Mouse (Mus musculus): ENCODE measurements around the gene Gtf2i.
A peak's percentile ranks its signal among the peaks of the same experiment; 100 is the strongest.

Gene Gtf2i

GRCm38 (mm10) chr5:134237936-134238760, 76.4 kb downstream of the Gtf2i start:
- DNase-seq = no peak

- DNase-seq = no peak
Observed at GRCm38 (mm10) chr5:134237508-134237907, 77.1 kb downstream of the Gtf2i start.

GRCm38 (mm10) chr5:134236796-134237195, 77.8 kb downstream of the Gtf2i start:
- DNase-seq = no peak

GRCm38 (mm10) chr5:134236241-134236640, 78.3 kb downstream of the Gtf2i start:
- peak; percentile 43 to 49 for DNase-seq

GRCm38 (mm10) chr5:134235111-134235510, 79.4 kb downstream of the Gtf2i start:
- peak; percentile 48 to 70 for DNase-seq

- DNase-seq = no peak
Observed at GRCm38 (mm10) chr5:134234205-134234604, 80.4 kb downstream of the Gtf2i start.

- DNase-seq = no peak
Observed at GRCm38 (mm10) chr5:134233244-134233651, 81.3 kb downstream of the Gtf2i start.

- peak; percentile 61 to 62 for DNase-seq
Observed at GRCm38 (mm10) chr5:134232568-134232967, 82.0 kb downstream of the Gtf2i start.

GRCm38 (mm10) chr5:134232111-134232510, 82.4 kb downstream of the Gtf2i start:
- DNase-seq = peak; percentile 51 to 55

GRCm38 (mm10) chr5:134231376-134231775, 83.2 kb downstream of the Gtf2i start:
- DNase-seq = peak; percentile 38 to 64

- no peak for DNase-seq
Observed at GRCm38 (mm10) chr5:134229391-134229790, 85.2 kb downstream of the Gtf2i start, which contains the start of gene Ncf1. Gene Ncf1, minus strand, starts transcription at chr5:134229625.

GRCm38 (mm10) chr5:134228249-134228638, 86.3 kb downstream of the Gtf2i start:
- DNase-seq = no peak

GRCm38 (mm10) chr5:134227574-134228248, 86.8 kb downstream of the Gtf2i start:
- peak in 1 of 2 experiments; percentile 57 for DNase-seq

- DNase-seq = no peak
Observed at GRCm38 (mm10) chr5:134226946-134227345, 87.6 kb downstream of the Gtf2i start.

- DNase-seq = peak in 1 of 2 experiments; percentile 22
Observed at GRCm38 (mm10) chr5:134225110-134225901, 89.3 kb downstream of the Gtf2i start.

- DNase-seq = peak in 1 of 2 experiments; percentile 52
Observed at GRCm38 (mm10) chr5:134221708-134222150, 92.8 kb downstream of the Gtf2i start.

GRCm38 (mm10) chr5:134221278-134221677, 93.3 kb downstream of the Gtf2i start:
- no peak for DNase-seq

GRCm38 (mm10) chr5:134217900-134218299, 96.7 kb downstream of the Gtf2i start:
- no peak for DNase-seq

GRCm38 (mm10) chr5:134214021-134214806, 100.3 kb downstream of the Gtf2i start:
- DNase-seq = peak; percentile 29 to 55

- DNase-seq = peak; percentile 64 to 80
Observed at GRCm38 (mm10) chr5:134209931-134210554, 104.5 kb downstream of the Gtf2i start.

GRCm38 (mm10) chr5:134206721-134207120, 107.8 kb downstream of the Gtf2i start:
- no peak for DNase-seq

- no peak for DNase-seq
Observed at GRCm38 (mm10) chr5:134193664-134194063, 120.9 kb downstream of the Gtf2i start.
